Mouse (Mus musculus) hindbrain, postnatal 0 days (tissue): ENCODE measurements around the gene Gtsf1. TPM values are rescaled to one million over a fixed set of nuclear protein-coding genes. Genes with fewer than 3 reads are reported as not detected.
A peak's percentile ranks its signal among the peaks of the same experiment; 100 is the strongest.

Experiments used
- ATAC-seq: fragments of 200-750 bp; cut with Nextera tagmentation; 2 replicates; pipeline ENCODE4 v1.8.0; 2017; ENCODE audit warnings: mild to moderate bottlenecking, moderate TSS enrichment, moderate library complexity
- DNase-seq: peaks from one replicate; pipeline ENCODE4 v3.0.0-alpha.2; 2015; ENCODE audit warnings: low spot score
- H3K27ac ChIP-seq: fragments of 300-500 bp; sonication (generic); 2 replicates; pipeline ENCODE4 v1.5.1; 2014; ENCODE audit warnings: mild to moderate bottlenecking
- H3K27me3 ChIP-seq: fragments of 300-500 bp; sonication (generic); 2 replicates; pipeline ENCODE4 v1.6.1; 2014; ENCODE audit warnings: low read length, mixed read lengths; ENCODE audit not compliant: insufficient read depth
- H3K36me3 ChIP-seq: fragments of 300-500 bp; sonication (generic); 2 replicates; pipeline ENCODE4 v1.6.1; 2014; ENCODE audit warnings: low read length, mixed read lengths; ENCODE audit not compliant: insufficient read depth
- H3K4me1 ChIP-seq: fragments of 300-500 bp; sonication (generic); 2 replicates; pipeline ENCODE4 v1.6.1; 2014; ENCODE audit warnings: antibody characterized with exemption, low read length, mixed read lengths; ENCODE audit not compliant: insufficient read depth
- H3K4me2 ChIP-seq: fragments of 300-500 bp; sonication (generic); 2 replicates; pipeline ENCODE4 v1.6.1; 2014; ENCODE audit warnings: low read depth, mild to moderate bottlenecking, low read length, moderate library complexity, mixed read lengths
- H3K4me3 ChIP-seq: fragments of 300-500 bp; sonication (generic); 2 replicates; pipeline ENCODE4 v1.5.1; 2014; ENCODE audit warnings: low read length
- H3K9ac ChIP-seq: fragments of 300-500 bp; sonication (generic); replicated peaks from 2 replicates; pipeline ENCODE4 v1.6.1; 2014; ENCODE audit warnings: mild to moderate bottlenecking, low read length, moderate library complexity, mixed read lengths
- H3K9me3 ChIP-seq: fragments of 300-500 bp; sonication (generic); 2 replicates; pipeline ENCODE4 v1.6.1; 2016; ENCODE audit warnings: low read length, mixed read lengths
- CTCF ChIP-seq: IDR thresholded peaks from 2 replicates; pipeline ENCODE4 v1.5.1; 2016; ENCODE audit warnings: antibody characterized with exemption, control low read depth, low read depth
- WGBS: fragments of 180-500 bp; shearing (Covaris S2); extraction: QIAGEN DNeasy Blood & Tissue Kit; methylation state at CpG from one replicate; pipeline ENCODE4 v1.1.7; 2014; 5-methylcytosine and 5-hydroxymethylcytosine counted together
- polyA plus RNA-seq: library from polyadenylated mRNA; unstranded; fragments of >200 nt; fragmentation: Nextera tagmentation; extraction: Ambion mirVana; gene quantifications from 2 replicates; pipeline ENCODE4 v1.2.1, GENCODE M21; 2015
- total RNA-seq: library from RNA; depleted of rRNA; stranded (reverse); fragments of >200 nt; gene quantifications from 2 replicates; pipeline ENCODE4 v1.2.3, GENCODE M21; 2014

Gtsf1 gene
- total and polyA plus RNA-seq, 2 experiments from 2014 or later: 0.65 TPM; not detected in 1

- Histone ChIP-seq H3K4me3 (peak overlapping the region; percentile 44; the same call in 1 of the 2 replicates), H3K9ac (no peak overlapping the region), H3K4me1 (peaks cover 11% of the 10 kb centered on the region), H3K4me2 (peak overlapping the region; percentile 93), H3K27ac (no peak overlapping the region), H3K9me3 (no peaks in the 10 kb centered on the region), H3K27me3 (0 out of 2 replicates have a peak, but pooled peaks cover 3% of the 10 kb centered on the region), H3K36me3 (no peaks in the 10 kb centered on the region)
- no peak for DNase-seq
- TF ChIP-seq CTCF: no peak
- no peak for ATAC-seq
- 45% methylated on average over 4 of the region's 4 CpGs for WGBS
These were observed 65.5 kb downstream of the Gtsf1 start for GRCm38 (mm10) chr15:103364761-103365160.

DNA sequence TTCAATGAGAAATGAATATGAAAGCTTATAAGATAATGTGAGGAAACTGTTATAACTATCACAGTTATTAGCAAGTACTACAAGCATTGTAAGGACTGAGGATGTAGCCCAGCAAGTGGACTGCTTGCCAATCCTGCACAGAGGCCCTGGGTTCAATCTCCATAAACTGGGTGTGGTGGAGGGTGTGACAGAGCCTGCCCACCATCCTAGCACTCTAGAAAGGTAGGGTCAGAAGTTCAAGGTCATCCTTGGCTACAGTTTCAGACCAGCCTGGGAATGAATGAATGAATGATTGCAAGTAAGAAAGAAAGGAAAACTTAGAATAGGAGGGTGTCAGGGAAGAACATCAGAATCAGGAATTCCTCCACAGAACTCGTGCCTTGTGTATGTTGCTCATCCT is 66.5 kb downstream of the Gtsf1 start:
- no peak overlapping the region for H3K4me2 ChIP-seq
- H3K4me1 ChIP-seq: peaks cover 11% of the 10 kb centered on the region
- WGBS: 83% methylated on average over 1 of the region's 1 CpGs
- no peak for ATAC-seq
- no peaks in the 10 kb centered on the region for H3K36me3 ChIP-seq
- H3K4me3 ChIP-seq: no peak overlapping the region
- 0 out of 2 replicates have a peak, but pooled peaks cover 3% of the 10 kb centered on the region for H3K27me3 ChIP-seq
- H3K9me3 ChIP-seq: no peaks in the 10 kb centered on the region
- H3K9ac ChIP-seq: no peak overlapping the region
- no peak for TF ChIP-seq CTCF
- no peak for DNase-seq
- H3K27ac ChIP-seq: no peak overlapping the region

DNA sequence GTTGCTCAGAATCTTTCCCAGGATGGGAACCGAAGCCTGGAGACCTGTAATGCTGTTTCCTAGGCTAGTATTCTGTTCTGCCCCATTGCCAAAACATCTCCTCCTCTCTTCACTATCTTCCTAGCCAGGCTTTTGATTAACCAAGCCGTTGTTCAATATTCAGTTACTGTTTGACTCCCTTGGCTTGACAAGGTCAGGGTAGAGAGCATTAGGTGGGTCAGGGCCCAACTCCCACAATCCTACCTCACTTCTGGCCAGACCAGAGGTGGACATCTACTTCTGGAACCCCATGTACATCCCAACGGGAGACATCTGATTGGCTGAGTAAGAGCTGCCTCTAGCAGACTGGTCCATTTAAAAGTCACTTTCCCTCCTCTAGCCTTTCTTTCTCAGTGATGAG is 67.3 kb downstream of the Gtsf1 start:
- DNase-seq (no peak), ATAC-seq (no peak)
- H3K27me3 ChIP-seq: 0 out of 2 replicates have a peak, but pooled peaks cover 3% of the 10 kb centered on the region
- H3K36me3 ChIP-seq: no peaks in the 10 kb centered on the region
- TF ChIP-seq CTCF: no peak
- no peak overlapping the region for H3K4me2 ChIP-seq
- 90% methylated on average over 3 of the region's 3 CpGs for WGBS
- H3K27ac ChIP-seq: no peak overlapping the region
- no peaks in the 10 kb centered on the region for H3K9me3 ChIP-seq
- H3K4me3 ChIP-seq: no peak overlapping the region
- peaks cover 11% of the 10 kb centered on the region for H3K4me1 ChIP-seq
- H3K9ac ChIP-seq: no peak overlapping the region

- peaks cover 11% of the 10 kb centered on the region for H3K4me1 ChIP-seq
- 88% methylated on average over 6 of the region's 7 CpGs for WGBS
- DNase-seq (no peak), ATAC-seq (no peak)
- H3K4me2 ChIP-seq: no peak overlapping the region
- no peaks in the 10 kb centered on the region for H3K9me3 ChIP-seq
- TF ChIP-seq CTCF: no peak
- no peaks in the 10 kb centered on the region for H3K36me3 ChIP-seq
- 0 out of 2 replicates have a peak, but pooled peaks cover 3% of the 10 kb centered on the region for H3K27me3 ChIP-seq
- no peak overlapping the region for H3K9ac ChIP-seq
- H3K4me3 ChIP-seq: no peak overlapping the region
- no peak overlapping the region for H3K27ac ChIP-seq
These were observed 67.9 kb downstream of the Gtsf1 start for GRCm38 (mm10) chr15:103362333-103362732.

DNA sequence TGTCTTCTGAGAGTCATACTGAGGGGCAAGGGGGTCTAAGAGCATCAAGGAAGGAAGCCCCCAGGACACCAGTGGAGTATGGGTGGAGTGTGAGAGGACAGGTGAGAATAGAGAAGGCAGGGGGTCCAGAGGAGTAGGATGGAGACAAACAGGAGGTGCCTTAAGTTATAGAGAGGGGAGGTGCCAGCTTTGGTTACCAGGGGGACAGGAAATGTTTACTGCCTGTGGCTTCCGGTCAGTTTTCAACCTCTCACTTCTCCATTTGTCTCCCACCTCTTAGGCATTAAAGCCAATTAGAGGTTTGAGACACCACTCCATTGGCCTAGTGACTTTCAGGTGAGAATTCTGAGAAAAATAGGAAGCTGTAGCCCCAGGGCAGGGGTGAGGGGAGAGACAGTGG is 69.0 kb downstream of the Gtsf1 start:
- 79% methylated on average over 1 of the region's 1 CpGs for WGBS
- H3K4me3 ChIP-seq: no peak overlapping the region
- no peak overlapping the region for H3K4me2 ChIP-seq
- H3K9ac ChIP-seq: no peak overlapping the region
- H3K27me3 ChIP-seq: no peaks in the 10 kb centered on the region
- ATAC-seq (no peak), DNase-seq (no peak)
- peaks cover 2% of the 10 kb centered on the region; the same call in 1 of the 2 replicates for H3K4me1 ChIP-seq
- TF ChIP-seq CTCF: no peak
- H3K36me3 ChIP-seq: no peaks in the 10 kb centered on the region
- H3K9me3 ChIP-seq: no peaks in the 10 kb centered on the region
- no peak overlapping the region for H3K27ac ChIP-seq

DNA sequence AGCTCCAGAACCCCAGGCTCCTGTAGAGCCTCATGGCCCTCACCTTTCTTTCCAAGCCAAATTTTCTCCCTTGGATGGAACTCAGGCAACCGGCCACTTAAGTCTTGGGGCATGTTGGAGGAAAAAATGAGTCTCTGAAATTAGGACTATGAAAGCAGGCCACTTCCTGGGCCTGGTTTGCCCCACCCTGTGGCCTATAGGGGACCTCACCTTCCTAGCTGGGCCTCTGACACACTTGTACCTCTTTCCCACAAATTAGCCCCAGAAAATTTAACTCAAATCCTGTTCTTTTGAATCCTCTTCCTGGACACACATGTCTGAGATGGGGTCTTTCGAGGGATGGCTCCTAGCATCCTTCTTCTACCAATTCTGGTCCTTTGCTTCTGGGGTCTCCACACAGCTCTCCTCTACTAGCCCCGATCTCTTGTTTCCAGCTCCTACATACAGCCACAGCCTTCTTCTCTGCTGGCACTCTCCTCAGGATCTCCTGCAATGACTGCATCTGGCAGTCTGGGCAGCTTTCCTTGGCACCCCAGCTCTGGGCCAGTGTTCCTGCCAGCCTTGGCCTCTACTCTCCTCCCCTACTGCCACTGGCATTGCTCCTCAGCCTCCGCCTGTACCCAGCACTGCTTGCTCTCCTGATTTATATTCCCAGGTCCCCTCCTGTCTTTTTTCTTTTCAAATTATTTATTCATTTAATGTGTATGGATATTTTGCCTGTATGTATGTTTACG is 70.2 kb downstream of the Gtsf1 start:
- ATAC-seq (peak; percentile 64; the same call in 1 of the 2 replicates), DNase-seq (peak; percentile 58)
- Histone ChIP-seq H3K36me3 (no peaks in the 10 kb centered on the region), H3K4me3 (no peak overlapping the region), H3K27ac (no peak overlapping the region; the same call in 1 of the 2 replicates), H3K27me3 (no peaks in the 10 kb centered on the region), H3K4me2 (no peak overlapping the region), H3K4me1 (no peaks in the 10 kb centered on the region), H3K9ac (no peak overlapping the region), H3K9me3 (no peaks in the 10 kb centered on the region)
- TF ChIP-seq CTCF: no peak
- WGBS: 69% methylated on average over 5 of the region's 5 CpGs

DNA sequence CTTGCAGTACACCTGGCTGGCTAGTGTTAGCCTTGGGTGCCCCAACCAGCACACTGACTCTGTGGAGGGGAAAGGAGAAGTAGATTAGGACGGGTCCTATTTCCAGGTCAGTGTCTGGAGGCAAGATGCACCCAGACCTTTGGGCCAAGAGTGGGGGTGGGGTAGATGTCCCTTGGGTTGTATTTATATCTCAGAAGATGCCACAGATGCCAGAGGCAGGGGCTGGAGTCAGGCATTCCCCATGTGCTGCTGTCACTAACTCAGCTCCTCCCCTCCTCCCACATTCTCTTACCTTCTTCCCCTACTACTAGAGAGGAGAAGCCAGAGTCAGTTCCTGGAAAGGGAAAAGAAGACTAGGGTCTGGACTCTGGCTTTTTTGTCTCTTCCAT is 71.2 kb downstream of the Gtsf1 start:
- Histone ChIP-seq H3K27me3 (no peaks in the 10 kb centered on the region), H3K36me3 (no peaks in the 10 kb centered on the region), H3K9ac (no peak overlapping the region), H3K4me3 (no peak overlapping the region), H3K4me2 (no peak overlapping the region), H3K4me1 (no peaks in the 10 kb centered on the region), H3K9me3 (no peaks in the 10 kb centered on the region), H3K27ac (no peak overlapping the region)
- no peak for ATAC-seq
- 77% methylated on average over 1 of the region's 1 CpGs for WGBS
- no peak for TF ChIP-seq CTCF
- DNase-seq: no peak
